Mouse (Mus musculus) MEL (cell line): ENCODE measurements around the gene Smu1. TPM values are rescaled to one million over a fixed set of nuclear protein-coding genes. Genes with fewer than 3 reads are reported as not detected.

Experiments used
- DNase-seq: peaks from one replicate; pipeline ENCODE4 v3.0.0; 2011; ENCODE audit warnings: low read depth, low spot score
- H3K27ac ChIP-seq: 2 replicates; pipeline ENCODE4 v1.5.1; 2012; ENCODE audit warnings: low read depth, mild to moderate bottlenecking, control low read depth, low read length, moderate library complexity; ENCODE audit not compliant: control insufficient read depth
- H3K27me3 ChIP-seq, 2 experiments: fragments of 150-350 bp in 1 of 2; sonication (generic) in 1 of 2; 2 replicates each; pipeline ENCODE4 v1.6.1; 2012; ENCODE audit warnings: low read length in 2 of 2, mild to moderate bottlenecking in 2 of 2, improper control_type of control experiment in 1 of 2, moderate library complexity in 1 of 2; ENCODE audit not compliant: insufficient read depth in 2 of 2, control insufficient read depth in 1 of 2
- H3K36me3 ChIP-seq, 2 experiments: 2 replicates each; pipeline ENCODE4 v1.6.1; 2012 to 2014; ENCODE audit warnings: low read length in 2 of 2, improper control_type of control experiment in 1 of 2, inconsistent platforms in 1 of 2, mild to moderate bottlenecking in 1 of 2; ENCODE audit not compliant: insufficient read depth in 2 of 2, control insufficient read depth in 1 of 2
- H3K4me1 ChIP-seq, 2 experiments: fragments of 150-350 bp in 1 of 2; sonication (generic) in 1 of 2; 2 replicates each; pipeline ENCODE4 v1.6.1; 2012; ENCODE audit warnings: low read length in 2 of 2, improper control_type of control experiment in 1 of 2, mild to moderate bottlenecking in 1 of 2; ENCODE audit not compliant: insufficient read depth in 2 of 2, control insufficient read depth in 1 of 2
- H3K4me3 ChIP-seq, 2 experiments: fragments of 150-350 bp in 1 of 2; sonication (generic) in 1 of 2; 2 replicates each; pipeline ENCODE4 v1.5.1; 2012; ENCODE audit warnings: low read depth in 2 of 2, low read length in 2 of 2, mild to moderate bottlenecking in 2 of 2, moderate library complexity in 2 of 2, control low read depth in 1 of 2, improper control_type of control experiment in 1 of 2; ENCODE audit not compliant: control insufficient read depth in 1 of 2, insufficient read depth in 1 of 2
- H3K79me2 ChIP-seq: 2 replicates; pipeline ENCODE4 v1.6.1; 2012; ENCODE audit warnings: mild to moderate bottlenecking, low read length, moderate library complexity; ENCODE audit not compliant: control insufficient read depth, poor library complexity, insufficient read depth
- H3K9ac ChIP-seq: 2 replicates; pipeline ENCODE4 v1.6.1; 2012; ENCODE audit warnings: low read depth, mild to moderate bottlenecking, control low read depth, low read length, moderate library complexity; ENCODE audit not compliant: control insufficient read depth, poor library complexity, severe bottlenecking
- H3K9me3 ChIP-seq: fragments of 150-350 bp; sonication (generic); replicated peaks from 2 replicates; pipeline ENCODE4 v1.6.1; 2012; ENCODE audit warnings: mild to moderate bottlenecking, low read length, improper control_type of control experiment, moderate library complexity; ENCODE audit not compliant: insufficient read depth
- CHD2 ChIP-seq: IDR thresholded peaks from 2 replicates; pipeline ENCODE4 v1.6.1; 2011; ENCODE audit warnings: low read length, improper control_type of control experiment
- CTCF ChIP-seq, 3 experiments: IDR thresholded peaks in 2 of 3; conservative IDR thresholded peaks in 1 of 3; 2 replicates each; pipeline ENCODE4 v1.5.1; 2011 to 2012; ENCODE audit warnings: low read length in 3 of 3, low read depth in 2 of 3, mild to moderate bottlenecking in 2 of 3, improper control_type of control experiment in 1 of 3, inconsistent platforms in 1 of 3, mixed read lengths in 1 of 3, moderate library complexity in 1 of 3; ENCODE audit not compliant: control insufficient read depth in 1 of 3, insufficient read depth in 1 of 3, poor library complexity in 1 of 3, severe bottlenecking in 1 of 3
- ELF1 ChIP-seq: IDR thresholded peaks from 2 replicates; pipeline ENCODE4 v1.6.1; 2014; ENCODE audit warnings: low read depth, mild to moderate bottlenecking, inconsistent platforms, low read length, improper control_type of control experiment, moderate library complexity
- MAFK ChIP-seq: IDR thresholded peaks from 2 replicates; pipeline ENCODE4 v1.6.1; 2011; ENCODE audit warnings: low read depth, mild to moderate bottlenecking, low read length, improper control_type of control experiment, borderline replicate concordance
- MEF2A ChIP-seq: IDR thresholded peaks from 2 replicates; pipeline ENCODE4 v1.6.1; 2014; ENCODE audit warnings: low read depth, mild to moderate bottlenecking, inconsistent platforms, low read length, improper control_type of control experiment; ENCODE audit not compliant: poor library complexity, insufficient replicate concordance, severe bottlenecking; ENCODE audit errors: extremely low read depth
- MXI1 ChIP-seq: IDR thresholded peaks from 2 replicates; pipeline ENCODE4 v1.6.1; 2011; ENCODE audit warnings: mild to moderate bottlenecking, low read depth, low read length, improper control_type of control experiment
- MYC ChIP-seq: IDR thresholded peaks from 2 replicates; pipeline ENCODE4 v1.6.1; 2011; ENCODE audit warnings: low read depth, mild to moderate bottlenecking, low read length, improper control_type of control experiment, moderate library complexity
- NRF1 ChIP-seq: IDR thresholded peaks from 2 replicates; pipeline ENCODE4 v1.6.1; 2014; ENCODE audit warnings: low read depth, mild to moderate bottlenecking, inconsistent platforms, low read length, improper control_type of control experiment, moderate library complexity; ENCODE audit not compliant: poor library complexity, insufficient read depth, severe bottlenecking
- POLR2A ChIP-seq, 2 experiments: IDR thresholded peaks; 2 replicates each; pipeline ENCODE4 v1.6.1; 2011 to 2012; ENCODE audit warnings: low read length in 2 of 2, mild to moderate bottlenecking in 2 of 2, control low read depth in 1 of 2, improper control_type of control experiment in 1 of 2, low read depth in 1 of 2, moderate library complexity in 1 of 2; ENCODE audit not compliant: control insufficient read depth in 1 of 2, insufficient read depth in 1 of 2, poor library complexity in 1 of 2
- RAD21 ChIP-seq: IDR thresholded peaks from 2 replicates; pipeline ENCODE4 v1.6.1; 2011; ENCODE audit warnings: mild to moderate bottlenecking, low read depth, low read length, improper control_type of control experiment
- SMC3 ChIP-seq: IDR thresholded peaks from 2 replicates; pipeline ENCODE4 v1.6.1; 2011; ENCODE audit warnings: low read depth, low read length, improper control_type of control experiment
- TAL1 ChIP-seq: IDR thresholded peaks from 2 replicates; pipeline ENCODE4 v1.6.1; 2012; ENCODE audit warnings: mild to moderate bottlenecking, inconsistent platforms, low read length, moderate library complexity, mixed read lengths
- TBP ChIP-seq: IDR thresholded peaks from 2 replicates; pipeline ENCODE4 v1.8.0; 2011; ENCODE audit warnings: low read depth, low read length, improper control_type of control experiment
- USF1 ChIP-seq: IDR thresholded peaks from 2 replicates; pipeline ENCODE4 v1.6.1; 2014; ENCODE audit warnings: low read depth, mild to moderate bottlenecking, inconsistent platforms, low read length, improper control_type of control experiment, moderate library complexity
- ZKSCAN1 ChIP-seq: IDR thresholded peaks from 2 replicates; pipeline ENCODE4 v1.6.1; 2012; ENCODE audit warnings: low read depth, mild to moderate bottlenecking, inconsistent platforms, low read length, improper control_type of control experiment, moderate library complexity
- ZMIZ1 ChIP-seq: IDR thresholded peaks from 2 replicates; pipeline ENCODE4 v1.6.1; 2012; ENCODE audit warnings: low read depth, mild to moderate bottlenecking, inconsistent platforms, low read length, improper control_type of control experiment, moderate library complexity
- polyA plus RNA-seq, 2 experiments: library from polyadenylated mRNA; stranded (reverse) in 1 of 2; unstranded in 1 of 2; fragments of >175 nt in 1 of 2; fragments of >200 nt in 1 of 2; gene quantifications; 2 replicates each; pipeline versions ENCODE4 v1.2.1 to v1.2.4; 2012; ENCODE audit warnings: low replicate concordance in 2 of 2, low read depth in 1 of 2; ENCODE audit not compliant: insufficient read length in 2 of 2, insufficient read depth in 1 of 2, missing spikeins in 1 of 2
- total RNA-seq: library from RNA; depleted of rRNA; stranded (reverse); fragments of 300-350 nt; gene quantifications from 2 replicates; pipeline ENCODE4 v1.2.3, GENCODE M21; 2012

The Smu1 gene
- total and polyA plus RNA-seq, 3 experiments, result 111 to 124 TPM; not detected in 1

GRCm38 (mm10) chr4:40781143-40781542 lies 23.4 kb upstream of the Smu1 start (continued):
- TF ChIP-seq TAL1 (peak; percentile 39), CHD2 (peak; percentile 86)
- TF ChIP-seq, all 39 proteins: peak for 24

DNA sequence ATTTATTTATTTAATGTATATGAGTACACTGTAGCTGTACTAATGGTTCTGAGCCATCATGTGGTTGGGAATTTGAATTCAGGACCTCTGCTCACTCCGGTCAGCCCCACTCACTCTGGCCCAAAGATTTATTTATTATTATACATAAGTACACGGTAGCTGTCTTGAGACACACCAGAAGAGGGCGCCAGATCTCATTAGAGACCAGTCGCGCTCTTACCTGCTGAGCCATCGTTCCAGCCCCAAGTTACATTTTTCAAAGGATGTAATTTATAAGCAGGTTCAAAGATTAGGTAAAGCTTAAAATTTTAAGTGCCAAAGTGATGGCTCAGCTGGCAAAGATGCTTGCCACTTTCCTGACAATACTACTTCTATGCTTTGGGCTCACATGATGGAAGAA lies 20.9 kb upstream of the Smu1 start:
- TF ChIP-seq SMC3 (peak; percentile 18; the same call in 1 of the 2 replicates), TAL1 (no peak), RAD21 (peak; percentile 8), ZKSCAN1 (no peak), TBP (no peak), CTCF (IDR thresholded peaks at IDR 0.05 in 2 of 3, conservative IDR thresholded peaks at IDR 0.05 in 1 of 3; ENCODE audit: control insufficient read depth in 1 of 3, insufficient read depth in 1 of 3, low read depth in 2 of 3, low read length in 3 of 3, poor library complexity in 1 of 3, severe bottlenecking in 1 of 3) (peak; percentile 13 to 45 (median 29); a peak in 4 of 6 replicates)
- H3K9ac ChIP-seq, result no peak overlapping the region
- H3K27ac ChIP-seq, result no peak overlapping the region
- H3K27me3 ChIP-seq, result no peaks in the 10 kb centered on the region
- peaks cover 8 to 54% of the 10 kb centered on the region in 2 experiments for H3K4me1 ChIP-seq
- peaks cover 0 to 43% of the 10 kb centered on the region in 2 experiments; a peak in 2 of 4 replicates for H3K36me3 ChIP-seq
- H3K4me3 ChIP-seq, result no peak overlapping the region
- no peaks in the 10 kb centered on the region for H3K9me3 ChIP-seq
- no peaks in the 10 kb centered on the region for H3K79me2 ChIP-seq
- DNase-seq, result no peak

DNA sequence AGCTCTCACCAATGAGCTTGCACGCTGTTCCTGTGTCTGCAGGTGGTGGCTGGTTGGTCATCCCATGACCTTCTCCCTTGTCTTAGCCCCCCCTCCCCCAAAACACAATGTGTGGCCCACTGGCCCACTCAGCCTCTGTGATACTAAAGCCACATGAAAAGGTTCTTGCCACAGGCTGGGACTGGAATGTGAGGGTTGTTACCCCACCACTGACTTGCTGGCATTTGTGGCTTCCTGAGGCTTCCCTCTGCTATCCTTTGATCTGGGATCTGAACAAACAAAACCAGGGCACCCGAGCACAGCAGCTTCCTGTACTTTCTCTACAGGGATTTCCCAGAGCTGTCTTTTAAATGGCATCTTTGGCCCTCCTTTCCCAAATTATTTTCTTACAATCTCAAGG lies 19.4 kb upstream of the Smu1 start:
- Histone ChIP-seq H3K9me3 (no peaks in the 10 kb centered on the region), H3K4me1 (peaks cover 4 to 42% of the 10 kb centered on the region in 2 experiments), H3K27ac (0 out of 2 replicates have a peak overlapping the region, but pooled peaks have one; percentile 3), H3K27me3 (no peaks in the 10 kb centered on the region), H3K9ac (no peak overlapping the region), H3K4me3 (no peak overlapping the region; a peak in 1 of 4 replicates), H3K36me3 (peaks cover 0 to 35% of the 10 kb centered on the region in 2 experiments; a peak in 2 of 4 replicates), H3K79me2 (no peaks in the 10 kb centered on the region)
- TF ChIP-seq TAL1 (no peak), RAD21 (no peak), NRF1 (no peak), MEF2A (no peak), TBP (no peak), ELF1 (no peak), CTCF (IDR thresholded peaks at IDR 0.05 in 2 of 3, conservative IDR thresholded peaks at IDR 0.05 in 1 of 3; ENCODE audit: control insufficient read depth in 1 of 3, insufficient read depth in 1 of 3, low read depth in 2 of 3, low read length in 3 of 3, poor library complexity in 1 of 3, severe bottlenecking in 1 of 3) (no peak), MAFK (no peak), USF1 (no peak), POLR2A (IDR thresholded peaks at IDR 0.05; ENCODE audit: control insufficient read depth in 1 of 2, insufficient read depth in 1 of 2, low read depth in 1 of 2, low read length in 2 of 2, poor library complexity in 1 of 2) (no peak), MYC (no peak), ZMIZ1 (no peak), MXI1 (no peak), ZKSCAN1 (no peak)
- DNase-seq, result no peak
